Mouse (Mus musculus) embryonic fibroblast, embryonic 13.5 days (primary cell): ENCODE data around the gene Cpm. TPM values are rescaled to one million over a fixed set of nuclear protein-coding genes. Genes with fewer than 3 reads are reported as not detected.

Experiments
- H3K27ac ChIP-seq: 2 replicates; pipeline ENCODE4 v1.5.1; 2012; ENCODE audit warnings: low read length, control low read depth, inconsistent platforms; ENCODE audit not compliant: insufficient read depth
- H3K4me1 ChIP-seq: 2 replicates; pipeline ENCODE4 v1.6.1; 2011; ENCODE audit warnings: low read length; ENCODE audit not compliant: control insufficient read depth, insufficient read depth
- H3K4me3 ChIP-seq: 2 replicates; pipeline ENCODE4 v1.5.1; 2011; ENCODE audit warnings: mild to moderate bottlenecking, control low read depth, low read length; ENCODE audit not compliant: insufficient read depth
- CTCF ChIP-seq: IDR thresholded peaks from 2 replicates; pipeline ENCODE4 v1.5.1; 2011; ENCODE audit warnings: mild to moderate bottlenecking, control low read depth, low read length, moderate library complexity, borderline replicate concordance; ENCODE audit not compliant: insufficient read depth
- POLR2A ChIP-seq: IDR thresholded peaks from 2 replicates; pipeline ENCODE4 v1.6.1; 2011; ENCODE audit warnings: low read depth, mild to moderate bottlenecking, control low read depth, low read length, moderate library complexity
- polyA plus RNA-seq: library from polyadenylated mRNA; stranded (reverse); fragments of >200 nt; gene quantifications from 2 replicates; pipeline ENCODE4 v1.2.4, GENCODE M21; 2011; ENCODE audit warnings: low read depth; ENCODE audit not compliant: missing spikeins, insufficient read length

The Cpm gene
- polyA plus RNA-seq, 1 experiment: 1.4 TPM

- no peak overlapping the region for H3K4me3 ChIP-seq
- no peak overlapping the region for H3K27ac ChIP-seq
- H3K4me1 ChIP-seq: 0 out of 2 replicates have a peak, but pooled peaks cover 4% of the 10 kb centered on the region
- TF ChIP-seq POLR2A: no peak
- TF ChIP-seq CTCF: no peak
These were observed 40.3 kb downstream of the Cpm start for GRCm38 (mm10) chr10:117669449-117670090.

- H3K4me3 ChIP-seq: no peak overlapping the region
- TF ChIP-seq CTCF: no peak
- no peak for TF ChIP-seq POLR2A
- H3K4me1 ChIP-seq: 0 out of 2 replicates have a peak, but pooled peaks cover 4% of the 10 kb centered on the region
- H3K27ac ChIP-seq: no peak overlapping the region
These were observed 40.8 kb downstream of the Cpm start for GRCm38 (mm10) chr10:117670092-117670491.

- TF ChIP-seq CTCF: no peak
- TF ChIP-seq POLR2A: no peak
- Histone ChIP-seq H3K27ac (no peak overlapping the region), H3K4me3 (no peak overlapping the region), H3K4me1 (0 out of 2 replicates have a peak, but pooled peaks cover 4% of the 10 kb centered on the region)
These were observed 41.5 kb downstream of the Cpm start for GRCm38 (mm10) chr10:117670791-117671190.

- Histone ChIP-seq H3K4me3 (no peak overlapping the region), H3K4me1 (0 out of 2 replicates have a peak, but pooled peaks cover 4% of the 10 kb centered on the region), H3K27ac (no peak overlapping the region)
- no peak for TF ChIP-seq CTCF
- no peak for TF ChIP-seq POLR2A
These were observed 42.0 kb downstream of the Cpm start for GRCm38 (mm10) chr10:117671266-117671665.

GRCm38 (mm10) chr10:117671930-117672666 is 42.8 kb downstream of the Cpm start:
- Histone ChIP-seq H3K27ac (no peak overlapping the region), H3K4me1 (0 out of 2 replicates have a peak, but pooled peaks cover 4% of the 10 kb centered on the region), H3K4me3 (no peak overlapping the region)
- TF ChIP-seq POLR2A (no peak), CTCF (no peak)

GRCm38 (mm10) chr10:117672693-117673092 is 43.4 kb downstream of the Cpm start:
- Histone ChIP-seq H3K4me1 (0 out of 2 replicates have a peak, but pooled peaks cover 4% of the 10 kb centered on the region), H3K4me3 (no peak overlapping the region), H3K27ac (no peak overlapping the region)
- no peak for TF ChIP-seq CTCF
- TF ChIP-seq POLR2A: no peak

GRCm38 (mm10) chr10:117673913-117674312 is 44.6 kb downstream of the Cpm start:
- TF ChIP-seq CTCF (no peak), POLR2A (no peak)
- H3K4me3 ChIP-seq: no peak overlapping the region
- no peak overlapping the region for H3K27ac ChIP-seq
- H3K4me1 ChIP-seq: 0 out of 2 replicates have a peak, but pooled peaks cover 4% of the 10 kb centered on the region

GRCm38 (mm10) chr10:117674359-117675019 is 45.2 kb downstream of the Cpm start:
- TF ChIP-seq POLR2A (no peak), CTCF (no peak)
- no peak overlapping the region for H3K27ac ChIP-seq
- H3K4me1 ChIP-seq: 0 out of 2 replicates have a peak, but pooled peaks cover 3% of the 10 kb centered on the region
- H3K4me3 ChIP-seq: no peak overlapping the region

- Histone ChIP-seq H3K27ac (no peak overlapping the region), H3K4me3 (peak overlapping the region; percentile 8; the same call in 1 of the 2 replicates), H3K4me1 (no peaks in the 10 kb centered on the region)
- no peak for TF ChIP-seq CTCF
- no peak for TF ChIP-seq POLR2A
These were observed 46.1 kb downstream of the Cpm start for GRCm38 (mm10) chr10:117675096-117676035.
